8 mouse cellular contexts compared by ENCODE assay signal in the genomic region with DNA sequence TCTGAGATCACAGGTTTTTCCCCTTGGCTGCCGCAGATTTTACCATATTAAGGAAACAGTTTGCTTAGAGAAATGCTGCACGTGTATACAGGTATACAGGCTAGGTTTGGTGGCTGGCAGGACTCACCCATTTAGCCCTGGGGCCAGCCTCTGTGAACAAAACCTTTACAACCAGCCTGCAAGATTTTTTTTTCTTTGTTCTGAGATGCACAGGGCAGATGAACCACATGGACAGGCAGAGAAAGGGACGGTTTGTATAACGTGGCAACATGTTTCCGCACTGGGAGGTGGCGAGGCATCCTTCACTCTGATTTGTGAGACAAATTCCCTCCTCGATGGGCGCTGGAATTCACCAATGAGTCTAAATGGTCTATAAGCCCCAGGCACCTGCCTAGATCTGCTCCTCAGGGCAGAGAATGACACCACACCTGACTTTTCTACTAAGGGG.
DNase-seq lines count a peak whose midpoint lies in the region; ATAC-seq and TF ChIP-seq lines count a peak whose summit lies in the region.

No protein-coding gene starts in this region.

- H3K4me2 ChIP-seq in forebrain, embryonic 13.5 days: peak overlapping the region; percentile 56
- H3K4me2 ChIP-seq in kidney, embryonic 16.5 days (replicated peaks; ENCODE audit: low read depth, low read length): peak overlapping the region; percentile 59
- peak overlapping the region; percentile 62 for H3K4me2 ChIP-seq in midbrain, embryonic 16.5 days (ENCODE audit: low read length)

- H3K27me3 ChIP-seq in kidney, adult 2 months (replicated peaks; ENCODE audit: control insufficient read depth, insufficient read depth, low read length): no peaks in the 10 kb centered on the region
- H3K27me3 ChIP-seq in forebrain, embryonic 13.5 days: no peaks in the 10 kb centered on the region
- H3K27me3 ChIP-seq in kidney, embryonic 16.5 days (ENCODE audit: insufficient read depth, low read length): no peaks in the 10 kb centered on the region
- H3K27me3 ChIP-seq in midbrain, embryonic 16.5 days (ENCODE audit: control insufficient read depth, insufficient read depth, low read depth, low read length): no peaks in the 10 kb centered on the region

- TF ChIP-seq CTCF in kidney, adult 2 months (conservative IDR thresholded peaks at IDR 0.05; ENCODE audit: insufficient read depth, insufficient read length, low read depth, low read length): no peak

- H3K4me3 ChIP-seq in kidney, adult 2 months (ENCODE audit: insufficient read depth, low read depth, low read length): no peak overlapping the region
- H3K4me3 ChIP-seq in forebrain, embryonic 13.5 days: no peak overlapping the region
- H3K4me3 ChIP-seq in kidney, embryonic 16.5 days (ENCODE audit: low read length): peak overlapping the region; percentile 33
- peak overlapping the region; percentile 20; the same call in 1 of the 2 replicates for H3K4me3 ChIP-seq in midbrain, embryonic 16.5 days (ENCODE audit: low read depth, low read length)

- no peak for DNase-seq in kidney, adult 2 months
- no peak for DNase-seq in kidney, postnatal 10 days
- DNase-seq in layer of hippocampus, postnatal 36 days: no peak
- DNase-seq in cerebellum, adult 18-20 months: no peak
- no peak for DNase-seq in gastrocnemius, postnatal 10 days

- no peak overlapping the region for H3K9ac ChIP-seq in forebrain, embryonic 13.5 days
- H3K9ac ChIP-seq in kidney, embryonic 16.5 days (replicated peaks; ENCODE audit: low read length): peak overlapping the region; percentile 58
- H3K9ac ChIP-seq in midbrain, embryonic 16.5 days (ENCODE audit: low read depth, low read length): peak overlapping the region; percentile 48

- WGBS in kidney, adult 2 months: 60% methylated on average over 8 of the region's 8 CpGs
- WGBS in forebrain, embryonic 13.5 days: 57% methylated on average over 8 of the region's 8 CpGs
- WGBS in kidney, embryonic 16.5 days: 68% methylated on average over 8 of the region's 8 CpGs
- 69% methylated on average over 8 of the region's 8 CpGs for WGBS in midbrain, embryonic 16.5 days

- H3K27ac ChIP-seq in kidney, adult 2 months (ENCODE audit: insufficient read depth, low read depth, low read length): peak overlapping the region; percentile 7; the same call in 1 of the 2 replicates
- no peak overlapping the region for H3K27ac ChIP-seq in forebrain, embryonic 13.5 days
- H3K27ac ChIP-seq in kidney, embryonic 16.5 days (ENCODE audit: low read length): peak overlapping the region; percentile 34; the same call in 1 of the 2 replicates
- H3K27ac ChIP-seq in midbrain, embryonic 16.5 days (ENCODE audit: low read length): 0 out of 2 replicates have a peak overlapping the region, but pooled peaks have one; percentile 20

- H3K9me3 ChIP-seq in forebrain, embryonic 13.5 days (replicated peaks): no peaks in the 10 kb centered on the region
- H3K9me3 ChIP-seq in kidney, embryonic 16.5 days (ENCODE audit: low read length): no peaks in the 10 kb centered on the region
- no peaks in the 10 kb centered on the region for H3K9me3 ChIP-seq in midbrain, embryonic 16.5 days (replicated peaks; ENCODE audit: control insufficient read depth, low read length, poor library complexity, severe bottlenecking)

- H3K4me1 ChIP-seq in kidney, adult 2 months (ENCODE audit: control insufficient read depth, insufficient read depth, low read length): peaks cover 11% of the 10 kb centered on the region; the same call in 1 of the 2 replicates
- H3K4me1 ChIP-seq in forebrain, embryonic 13.5 days: peaks cover 23% of the 10 kb centered on the region
- H3K4me1 ChIP-seq in kidney, embryonic 16.5 days (ENCODE audit: insufficient read depth, low read length): peaks cover 15% of the 10 kb centered on the region
- H3K4me1 ChIP-seq in midbrain, embryonic 16.5 days (ENCODE audit: control insufficient read depth, insufficient read depth, low read length): peaks cover 11% of the 10 kb centered on the region

- no peaks in the 10 kb centered on the region for H3K36me3 ChIP-seq in kidney, adult 2 months (ENCODE audit: control insufficient read depth, insufficient read depth, low read length)
- no peaks in the 10 kb centered on the region for H3K36me3 ChIP-seq in forebrain, embryonic 13.5 days (ENCODE audit: poor library complexity, severe bottlenecking)
- H3K36me3 ChIP-seq in kidney, embryonic 16.5 days (ENCODE audit: insufficient read depth, low read length): no peaks in the 10 kb centered on the region
- no peaks in the 10 kb centered on the region for H3K36me3 ChIP-seq in midbrain, embryonic 16.5 days (ENCODE audit: control insufficient read depth, insufficient read depth, low read length)

- peak; percentile 11; the same call in 1 of the 2 replicates for ATAC-seq in forebrain, embryonic 13.5 days
- peak; percentile 50; the same call in 1 of the 2 replicates for ATAC-seq in kidney, embryonic 16.5 days (ENCODE audit: low FRiP score, low TSS enrichment)
- 0 out of 2 replicates have a peak, but pooled peaks have one; percentile 17 for ATAC-seq in midbrain, embryonic 16.5 days

- no peak for TF ChIP-seq POLR2A in kidney, adult 2 months (IDR thresholded peaks at IDR 0.05; ENCODE audit: low read depth, low read length)

Comparison
In these comparisons a context has a peak if more than half of its experiments do, and no peak if none do; other contexts are left out.
1. H3K4me3 ChIP-seq: peak in kidney, embryonic 16.5 days (single experiment) and midbrain, embryonic 16.5 days (single experiment); none in kidney, adult 2 months (single experiment) and forebrain, embryonic 13.5 days (single experiment).
2. Peak in every context shown above with its lines, with median percentiles within 50 percentile points of each other: ATAC-seq and H3K4me2 ChIP-seq.